Mouse (Mus musculus): ENCODE data around the gene Ctse. TPM values are rescaled to one million over a fixed set of nuclear protein-coding genes. Genes with fewer than 3 reads are reported as not detected.

Gene Ctse
- polyA plus RNA-seq, 1 experiment: not detected

- Histone ChIP-seq H3K27ac (ENCODE audit: insufficient read depth, low read length) (no peak overlapping the region), H3K27me3 (ENCODE audit: control insufficient read depth, insufficient read depth, low read length, poor library complexity, severe bottlenecking) (no peaks in the 10 kb centered on the region), H3K9me3 (replicated peaks; ENCODE audit: control insufficient read depth, insufficient read depth, low read length, poor library complexity, severe bottlenecking) (no peaks in the 10 kb centered on the region), H3K4me3 (ENCODE audit: low read depth, low read length) (no peak overlapping the region), H3K4me1 (ENCODE audit: control insufficient read depth, insufficient read depth, low read length) (no peaks in the 10 kb centered on the region), H3K9ac (ENCODE audit: low read depth, poor library complexity, severe bottlenecking) (no peak overlapping the region), H3K36me3 (ENCODE audit: control insufficient read depth, insufficient read depth, low read length, poor library complexity, severe bottlenecking) (no peaks in the 10 kb centered on the region)
- TF ChIP-seq POLR2A (IDR thresholded peaks at IDR 0.05; ENCODE audit: insufficient read depth, low read length) (no peak), CTCF (IDR thresholded peaks at IDR 0.05; ENCODE audit: low read depth, low read length) (no peak), EP300 (IDR thresholded peaks at IDR 0.05; ENCODE audit: insufficient read depth, low read depth, low read length) (no peak)
These were observed 50.9 kb downstream of the Ctse start for GRCm38 (mm10) chr1:131689016-131689415.

GRCm38 (mm10) chr1:131689899-131690298 is 51.8 kb downstream of the Ctse start:
- H3K9ac ChIP-seq (ENCODE audit: low read depth, poor library complexity, severe bottlenecking): no peak overlapping the region
- no peak overlapping the region for H3K27ac ChIP-seq (ENCODE audit: insufficient read depth, low read length)
- no peak for TF ChIP-seq EP300 (IDR thresholded peaks at IDR 0.05; ENCODE audit: insufficient read depth, low read depth, low read length)
- no peak for TF ChIP-seq POLR2A (IDR thresholded peaks at IDR 0.05; ENCODE audit: insufficient read depth, low read length)
- H3K36me3 ChIP-seq (ENCODE audit: control insufficient read depth, insufficient read depth, low read length, poor library complexity, severe bottlenecking): no peaks in the 10 kb centered on the region
- H3K4me3 ChIP-seq (ENCODE audit: low read depth, low read length): no peak overlapping the region
- no peaks in the 10 kb centered on the region for H3K9me3 ChIP-seq (replicated peaks; ENCODE audit: control insufficient read depth, insufficient read depth, low read length, poor library complexity, severe bottlenecking)
- no peaks in the 10 kb centered on the region for H3K27me3 ChIP-seq (ENCODE audit: control insufficient read depth, insufficient read depth, low read length, poor library complexity, severe bottlenecking)
- no peaks in the 10 kb centered on the region for H3K4me1 ChIP-seq (ENCODE audit: control insufficient read depth, insufficient read depth, low read length)

GRCm38 (mm10) chr1:131690435-131690834 is 52.3 kb downstream of the Ctse start:
- TF ChIP-seq CTCF (IDR thresholded peaks at IDR 0.05; ENCODE audit: low read depth, low read length) (no peak), EP300 (IDR thresholded peaks at IDR 0.05; ENCODE audit: insufficient read depth, low read depth, low read length) (no peak), POLR2A (IDR thresholded peaks at IDR 0.05; ENCODE audit: insufficient read depth, low read length) (no peak)

GRCm38 (mm10) chr1:131691356-131691755 is 53.2 kb downstream of the Ctse start:
- no peaks in the 10 kb centered on the region for H3K36me3 ChIP-seq (ENCODE audit: control insufficient read depth, insufficient read depth, low read length, poor library complexity, severe bottlenecking)
- TF ChIP-seq CTCF (IDR thresholded peaks at IDR 0.05; ENCODE audit: low read depth, low read length) (no peak), EP300 (IDR thresholded peaks at IDR 0.05; ENCODE audit: insufficient read depth, low read depth, low read length) (no peak), POLR2A (IDR thresholded peaks at IDR 0.05; ENCODE audit: insufficient read depth, low read length) (no peak)
- H3K9ac ChIP-seq (ENCODE audit: low read depth, poor library complexity, severe bottlenecking): no peak overlapping the region
- no peaks in the 10 kb centered on the region for H3K9me3 ChIP-seq (replicated peaks; ENCODE audit: control insufficient read depth, insufficient read depth, low read length, poor library complexity, severe bottlenecking)
- no peak overlapping the region for H3K27ac ChIP-seq (ENCODE audit: insufficient read depth, low read length)
- H3K4me1 ChIP-seq (ENCODE audit: control insufficient read depth, insufficient read depth, low read length): no peaks in the 10 kb centered on the region
- no peaks in the 10 kb centered on the region for H3K27me3 ChIP-seq (ENCODE audit: control insufficient read depth, insufficient read depth, low read length, poor library complexity, severe bottlenecking)
- H3K4me3 ChIP-seq (ENCODE audit: low read depth, low read length): no peak overlapping the region

More at GRCm38 (mm10) chr1:131690435-131690834, 52.3 kb downstream of the Ctse start:
- Histone ChIP-seq H3K27me3 (ENCODE audit: control insufficient read depth, insufficient read depth, low read length, poor library complexity, severe bottlenecking) (no peaks in the 10 kb centered on the region), H3K9me3 (replicated peaks; ENCODE audit: control insufficient read depth, insufficient read depth, low read length, poor library complexity, severe bottlenecking) (no peaks in the 10 kb centered on the region), H3K4me1 (ENCODE audit: control insufficient read depth, insufficient read depth, low read length) (no peaks in the 10 kb centered on the region), H3K36me3 (ENCODE audit: control insufficient read depth, insufficient read depth, low read length, poor library complexity, severe bottlenecking) (no peaks in the 10 kb centered on the region), H3K4me3 (ENCODE audit: low read depth, low read length) (no peak overlapping the region), H3K27ac (ENCODE audit: insufficient read depth, low read length) (no peak overlapping the region), H3K9ac (ENCODE audit: low read depth, poor library complexity, severe bottlenecking) (no peak overlapping the region)

- H3K27me3 ChIP-seq (ENCODE audit: control insufficient read depth, insufficient read depth, low read length, poor library complexity, severe bottlenecking): no peaks in the 10 kb centered on the region
- no peaks in the 10 kb centered on the region for H3K4me1 ChIP-seq (ENCODE audit: control insufficient read depth, insufficient read depth, low read length)
- TF ChIP-seq CTCF (IDR thresholded peaks at IDR 0.05; ENCODE audit: low read depth, low read length) (no peak), EP300 (IDR thresholded peaks at IDR 0.05; ENCODE audit: insufficient read depth, low read depth, low read length) (no peak), POLR2A (IDR thresholded peaks at IDR 0.05; ENCODE audit: insufficient read depth, low read length) (no peak)
- H3K27ac ChIP-seq (ENCODE audit: insufficient read depth, low read length): no peak overlapping the region
- H3K9ac ChIP-seq (ENCODE audit: low read depth, poor library complexity, severe bottlenecking): no peak overlapping the region
- H3K9me3 ChIP-seq (replicated peaks; ENCODE audit: control insufficient read depth, insufficient read depth, low read length, poor library complexity, severe bottlenecking): no peaks in the 10 kb centered on the region
- no peaks in the 10 kb centered on the region for H3K36me3 ChIP-seq (ENCODE audit: control insufficient read depth, insufficient read depth, low read length, poor library complexity, severe bottlenecking)
- H3K4me3 ChIP-seq (ENCODE audit: low read depth, low read length): no peak overlapping the region
These were observed 57.2 kb downstream of the Ctse start for GRCm38 (mm10) chr1:131695308-131695707.

GRCm38 (mm10) chr1:131696325-131696724 is 58.2 kb downstream of the Ctse start:
- Histone ChIP-seq H3K4me3 (ENCODE audit: low read depth, low read length) (no peak overlapping the region), H3K9me3 (replicated peaks; ENCODE audit: control insufficient read depth, insufficient read depth, low read length, poor library complexity, severe bottlenecking) (no peaks in the 10 kb centered on the region), H3K27me3 (ENCODE audit: control insufficient read depth, insufficient read depth, low read length, poor library complexity, severe bottlenecking) (no peaks in the 10 kb centered on the region), H3K9ac (ENCODE audit: low read depth, poor library complexity, severe bottlenecking) (no peak overlapping the region), H3K36me3 (ENCODE audit: control insufficient read depth, insufficient read depth, low read length, poor library complexity, severe bottlenecking) (no peaks in the 10 kb centered on the region), H3K27ac (ENCODE audit: insufficient read depth, low read length) (no peak overlapping the region), H3K4me1 (ENCODE audit: control insufficient read depth, insufficient read depth, low read length) (no peaks in the 10 kb centered on the region)
- TF ChIP-seq POLR2A (IDR thresholded peaks at IDR 0.05; ENCODE audit: insufficient read depth, low read length) (no peak), CTCF (IDR thresholded peaks at IDR 0.05; ENCODE audit: low read depth, low read length) (no peak), EP300 (IDR thresholded peaks at IDR 0.05; ENCODE audit: insufficient read depth, low read depth, low read length) (no peak)

All from ES-Bruce4 (cell line).